Mouse (Mus musculus) erythroid progenitor cell, adult 5-6 weeks (primary cell): ENCODE measurements around the gene Gfpt2. TPM values are rescaled to one million over a fixed set of nuclear protein-coding genes. Genes with fewer than 3 reads are reported as not detected.

ENCODE experiments used
- ATAC-seq: replicated peaks from 2 replicates; pipeline ENCODE4 v1.8.0; 2016; ENCODE audit warnings: moderate number of reproducible peaks, mild to moderate bottlenecking, moderate TSS enrichment, inconsistent platforms; ENCODE audit not compliant: poor library complexity, low FRiP score, severe bottlenecking
- total RNA-seq, 2 experiments: library from RNA; stranded (forward) in 1 of 2; stranded (reverse) in 1 of 2; fragments of 150-400 nt in 1 of 2; fragments of 186-747, 209-891 nt in 1 of 2; gene quantifications; 2 replicates each; pipeline versions ENCODE4 v1.2.3 to v1.2.4; 2015 to 2017; ENCODE audit warnings: low replicate concordance in 2 of 2

The Gfpt2 gene
- total RNA-seq, 2 experiments from 2014 or later: not detected

- no peak for ATAC-seq
These were observed 40.3 kb downstream of the Gfpt2 start for GRCm38 (mm10) chr11:49834248-49834647.

GRCm38 (mm10) chr11:49835257-49835956 lies 41.4 kb downstream of the Gfpt2 start:
- no peak for ATAC-seq

- ATAC-seq: no peak
These were observed 43.9 kb downstream of the Gfpt2 start for GRCm38 (mm10) chr11:49837717-49838407.

GRCm38 (mm10) chr11:49840666-49841065 lies 46.7 kb downstream of the Gfpt2 start:
- ATAC-seq: no peak

GRCm38 (mm10) chr11:49841886-49842285 lies 47.9 kb downstream of the Gfpt2 start:
- no peak for ATAC-seq

- ATAC-seq: no peak
These were observed 48.7 kb downstream of the Gfpt2 start for GRCm38 (mm10) chr11:49842718-49843117.

- no peak for ATAC-seq
These were observed 50.3 kb downstream of the Gfpt2 start for GRCm38 (mm10) chr11:49844311-49844710.

GRCm38 (mm10) chr11:49844969-49845368 lies 51.0 kb downstream of the Gfpt2 start:
- ATAC-seq: peak; percentile 36

- no peak for ATAC-seq
These were observed 52.0 kb downstream of the Gfpt2 start for GRCm38 (mm10) chr11:49845958-49846357.

- peak; percentile 88 for ATAC-seq
These were observed 52.6 kb downstream of the Gfpt2 start, which contains the start of gene Mapk9 for GRCm38 (mm10) chr11:49846401-49847070. Mapk9 (plus strand) TSS chr11:49846751.

GRCm38 (mm10) chr11:49847071-49847810 lies 53.3 kb downstream of the Gfpt2 start:
- peak; percentile 47 for ATAC-seq

GRCm38 (mm10) chr11:49847811-49848078 lies 53.8 kb downstream of the Gfpt2 start:
- no peak for ATAC-seq

- no peak for ATAC-seq
These were observed 54.3 kb downstream of the Gfpt2 start for GRCm38 (mm10) chr11:49848080-49848815.

GRCm38 (mm10) chr11:49850331-49850730 lies 56.4 kb downstream of the Gfpt2 start:
- ATAC-seq: no peak

GRCm38 (mm10) chr11:49855144-49855543 lies 61.2 kb downstream of the Gfpt2 start:
- ATAC-seq: no peak

GRCm38 (mm10) chr11:49861139-49861538 lies 67.2 kb downstream of the Gfpt2 start:
- ATAC-seq: no peak

- ATAC-seq: no peak
These were observed 69.9 kb downstream of the Gfpt2 start for GRCm38 (mm10) chr11:49863926-49864325.

- no peak for ATAC-seq
These were observed 73.3 kb downstream of the Gfpt2 start for GRCm38 (mm10) chr11:49867320-49867719.

GRCm38 (mm10) chr11:49869762-49870161 lies 75.8 kb downstream of the Gfpt2 start:
- ATAC-seq: 0 out of 2 replicates have a peak, but pooled peaks have one; percentile 44

GRCm38 (mm10) chr11:49871914-49872313 lies 77.9 kb downstream of the Gfpt2 start:
- peak; percentile 74 for ATAC-seq
